Mouse (Mus musculus) right cerebral cortex, adult 2 months (tissue): ENCODE measurements around the gene Ppp1r3a.
"Not testable (repeated sequence)": the region's sequence is repeated elsewhere in the genome, so short reads cannot be mapped to it uniquely, and the experiment has no call there.

ENCODE experiments used
- DNase-seq, 2 experiments: peaks; one replicate each; pipeline ENCODE4 v3.0.0; 2021 to 2022; ENCODE audit warnings: low spot score in 2 of 2

The Ppp1r3a gene

DNA sequence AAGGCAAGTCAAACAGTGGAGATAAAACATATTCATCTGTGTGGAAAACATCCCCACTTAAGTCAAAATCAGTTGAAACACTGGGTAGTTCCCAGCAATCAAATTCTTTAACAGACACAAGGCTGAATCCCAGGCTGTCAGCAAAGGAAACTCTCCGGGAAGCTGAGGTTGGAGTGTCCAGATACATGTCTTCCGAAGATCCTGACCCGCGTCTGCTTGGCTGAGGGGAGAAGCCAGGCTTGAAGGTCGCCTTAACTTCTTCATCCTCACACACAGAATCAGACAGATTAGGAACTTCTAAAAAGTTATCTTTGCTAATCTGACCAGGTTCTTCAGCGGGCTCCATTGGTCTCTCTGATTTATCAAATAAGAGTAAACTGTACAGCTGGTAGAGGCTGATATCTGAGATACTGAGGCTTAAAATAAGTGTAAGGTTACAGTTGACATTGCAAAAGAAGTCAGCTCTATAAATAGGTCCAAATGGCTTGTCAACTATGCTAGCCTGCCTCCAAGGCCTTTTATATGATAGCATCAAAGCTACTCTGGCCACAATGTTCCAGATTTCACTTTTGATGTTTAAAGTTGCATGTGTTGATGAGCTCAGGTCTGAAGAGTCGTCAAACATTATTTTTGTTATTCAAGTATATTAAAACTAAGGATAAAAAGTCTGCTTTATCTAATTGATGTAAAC is at the start of gene Ppp1r3a:
Gene Ppp1r3a, minus strand, starts transcription at position 374 of the 691 bp plus-strand sequence.
- no peak for DNase-seq

DNA sequence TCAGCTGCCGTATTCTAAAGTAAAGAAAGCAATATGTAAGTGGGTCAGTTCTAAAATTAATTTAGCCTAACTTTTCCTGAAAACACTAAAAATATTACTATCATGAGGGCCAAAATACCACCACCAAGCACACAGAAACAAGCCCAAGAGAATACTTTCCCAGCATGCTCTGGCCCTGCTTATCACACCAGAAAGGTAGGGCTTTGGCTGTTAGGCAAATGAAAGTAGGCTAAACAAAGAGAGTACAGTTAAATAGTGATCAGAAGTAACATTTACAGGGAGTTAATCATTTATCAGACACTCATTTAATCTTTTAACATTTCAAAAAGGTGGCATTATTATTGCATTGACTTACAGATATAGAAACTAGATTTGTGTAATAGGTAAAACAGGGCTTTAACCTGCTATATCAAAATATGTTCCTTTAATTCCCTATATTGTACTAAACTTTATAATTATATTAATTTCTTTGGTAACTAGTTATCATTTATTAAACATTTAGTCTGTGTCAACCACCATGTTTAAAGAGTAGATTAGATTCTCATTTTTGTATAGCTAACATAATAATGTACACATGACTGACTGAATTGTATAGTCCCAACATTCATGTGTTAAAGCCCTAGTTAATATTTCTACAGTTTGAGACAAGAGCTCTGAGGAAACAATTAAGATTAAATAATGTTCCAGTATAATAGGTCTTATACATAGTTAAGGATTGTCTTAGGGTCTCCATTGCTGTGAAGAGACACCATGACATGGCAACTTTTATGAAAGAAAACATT is 32.3 kb upstream of the Ppp1r3a start:
- DNase-seq = no peak

GRCm38 (mm10) chr6:14777920-14778319 is 22.8 kb upstream of the Ppp1r3a start:
- DNase-seq = no peak

- DNase-seq = no peak
Observed at GRCm38 (mm10) chr6:14771717-14772116, 16.6 kb upstream of the Ppp1r3a start.

- no peak for DNase-seq
Observed at GRCm38 (mm10) chr6:14757486-14757885, 2.4 kb upstream of the Ppp1r3a start.

DNA sequence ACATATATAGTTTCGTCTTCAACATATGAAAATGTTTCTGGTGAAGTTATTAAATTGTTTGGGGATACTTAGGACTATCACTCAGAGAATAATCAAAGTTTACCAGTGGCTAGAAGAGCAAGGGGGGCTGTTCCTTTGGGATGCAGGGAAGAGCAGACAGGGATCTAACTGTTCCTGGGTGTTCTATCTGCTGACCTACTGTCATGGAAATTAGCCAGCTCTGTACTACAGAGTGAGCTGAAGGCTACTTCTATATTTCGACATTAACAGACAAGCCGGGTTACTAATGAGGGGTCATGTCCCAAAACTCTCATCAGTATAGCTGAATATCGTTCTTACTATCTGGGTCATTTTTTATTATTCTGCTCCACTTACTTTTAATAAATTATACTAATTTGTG is 1.6 kb downstream of the Ppp1r3a start:
- no peak for DNase-seq

- DNase-seq = no peak
Observed at GRCm38 (mm10) chr6:14752211-14752610, 2.9 kb downstream of the Ppp1r3a start.

GRCm38 (mm10) chr6:14747000-14747399 is 8.1 kb downstream of the Ppp1r3a start:
- DNase-seq = no peak

DNA sequence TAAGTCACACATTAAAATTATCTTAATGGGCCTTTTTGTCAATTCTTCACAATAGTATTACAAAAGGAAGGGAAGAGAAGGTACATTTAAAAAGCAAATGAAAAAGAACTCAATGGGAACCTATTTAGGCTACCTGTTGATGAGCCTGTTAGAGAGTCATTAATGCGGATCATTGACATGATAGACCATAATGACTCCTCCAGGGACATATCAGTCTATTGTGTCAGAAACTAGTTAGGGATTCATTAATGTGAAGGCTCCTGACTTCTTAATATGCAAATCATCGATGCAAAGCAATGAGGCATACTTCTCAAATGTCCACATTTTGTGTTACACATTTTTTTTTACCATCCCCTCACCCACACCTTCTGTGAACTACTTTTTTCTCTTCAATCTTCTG is 19.1 kb downstream of the Ppp1r3a start:
- DNase-seq = no peak

- no peak for DNase-seq
Observed at GRCm38 (mm10) chr6:14731011-14731410, 24.1 kb downstream of the Ppp1r3a start.

GRCm38 (mm10) chr6:14720772-14721414 is 34.2 kb downstream of the Ppp1r3a start:
- DNase-seq = peak in 1 of 2 experiments; percentile 3

GRCm38 (mm10) chr6:14720110-14720771 is 34.8 kb downstream of the Ppp1r3a start:
- DNase-seq = no peak

- DNase-seq = no peak
Observed at GRCm38 (mm10) chr6:14715129-14715989, 39.7 kb downstream of the Ppp1r3a start.

DNA sequence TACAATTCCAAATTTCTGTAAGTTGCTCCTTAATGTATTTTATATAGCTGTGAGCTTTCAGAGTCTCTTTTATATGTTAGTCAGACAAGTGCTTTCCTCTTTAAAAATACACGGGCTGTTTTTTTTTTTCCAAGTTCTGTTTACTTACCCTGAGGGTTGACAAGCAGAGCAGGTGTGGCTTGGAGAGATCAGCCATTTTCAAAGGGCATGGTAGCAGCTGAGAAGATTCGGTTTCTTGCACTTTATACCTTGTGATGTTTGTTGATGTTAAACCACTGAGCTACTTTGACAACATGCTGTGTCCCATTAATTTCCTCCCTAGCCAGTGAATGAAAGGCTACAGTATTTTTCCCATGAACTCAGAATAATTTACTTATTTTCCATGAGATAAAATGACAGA is 42.9 kb downstream of the Ppp1r3a start:
- DNase-seq = no peak

DNA sequence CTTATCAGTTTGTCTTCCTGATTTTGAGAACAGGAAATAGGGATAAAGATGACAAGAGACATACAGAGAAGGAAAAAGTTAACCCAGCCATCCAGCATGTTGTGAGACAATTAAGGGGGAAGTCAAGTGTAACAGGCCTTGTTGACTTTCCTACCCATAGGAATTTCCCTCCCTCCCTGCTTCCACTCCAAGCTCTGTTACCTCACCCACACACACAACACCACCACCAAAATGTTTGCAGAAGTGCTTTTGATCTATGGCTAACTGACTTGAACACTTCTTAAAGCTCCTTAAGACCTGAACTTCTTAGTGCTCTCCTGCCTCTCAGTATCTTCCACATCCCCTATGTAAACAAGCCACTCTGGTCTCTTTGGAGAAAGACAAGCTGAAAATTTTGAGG is 55.0 kb downstream of the Ppp1r3a start:
- no peak for DNase-seq

- not testable (repeated sequence) for DNase-seq
Observed at GRCm38 (mm10) chr6:14679231-14679887, 75.7 kb downstream of the Ppp1r3a start.

- DNase-seq = not testable (repeated sequence)
Observed at GRCm38 (mm10) chr6:14668966-14669365, 86.1 kb downstream of the Ppp1r3a start.

GRCm38 (mm10) chr6:14667651-14668050 is 87.4 kb downstream of the Ppp1r3a start:
- not testable (repeated sequence) for DNase-seq
